Mouse (Mus musculus) heart, adult 11 months (tissue): ENCODE data around the gene Cfap45.
A peak's percentile ranks its signal among the peaks of the same experiment; 100 is the strongest.

ENCODE experiments used
- DNase-seq: peaks from one replicate; pipeline ENCODE4 v3.0.0; 2022

The Cfap45 gene

DNA sequence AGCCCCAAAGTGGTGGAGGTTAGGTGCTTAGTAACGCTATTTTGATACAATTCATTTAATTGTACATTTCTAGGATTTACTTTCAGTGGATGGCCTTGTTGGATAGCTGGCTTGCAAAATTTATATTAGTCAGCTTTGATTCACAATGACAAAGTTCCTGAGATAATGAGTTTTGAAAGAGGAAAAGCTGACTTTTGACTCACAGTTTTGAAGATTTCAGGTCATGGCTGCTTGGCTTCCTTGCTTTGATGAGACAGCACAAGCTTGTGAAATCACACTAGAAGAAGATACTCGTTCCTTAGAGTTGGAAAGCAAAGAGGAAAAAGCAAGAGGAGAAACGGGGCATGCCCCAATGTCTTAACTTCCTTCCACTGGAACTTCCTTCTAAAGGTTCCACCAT is 45.5 kb downstream of the Cfap45 start:
- DNase-seq = no peak

DNA sequence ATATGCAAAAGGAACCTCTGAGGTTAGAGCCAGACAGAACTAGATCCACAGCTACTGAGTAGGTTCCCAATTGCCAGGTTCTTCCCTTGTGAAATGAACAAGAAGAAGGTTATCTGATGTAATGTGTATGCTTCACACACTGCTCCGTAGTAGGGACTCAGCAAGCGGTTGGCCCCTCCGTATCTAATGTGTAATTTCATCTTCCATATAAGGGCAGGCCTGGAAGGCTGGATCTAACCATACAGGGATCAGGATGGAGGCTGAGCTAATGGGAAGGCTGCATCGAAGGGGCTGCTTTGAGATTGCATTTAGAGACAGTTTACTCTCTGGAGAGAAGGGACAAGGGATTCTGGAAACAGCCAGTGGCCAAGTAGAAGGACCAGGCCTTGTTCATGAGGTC is 47.2 kb downstream of the Cfap45 start:
- DNase-seq = no peak

DNA sequence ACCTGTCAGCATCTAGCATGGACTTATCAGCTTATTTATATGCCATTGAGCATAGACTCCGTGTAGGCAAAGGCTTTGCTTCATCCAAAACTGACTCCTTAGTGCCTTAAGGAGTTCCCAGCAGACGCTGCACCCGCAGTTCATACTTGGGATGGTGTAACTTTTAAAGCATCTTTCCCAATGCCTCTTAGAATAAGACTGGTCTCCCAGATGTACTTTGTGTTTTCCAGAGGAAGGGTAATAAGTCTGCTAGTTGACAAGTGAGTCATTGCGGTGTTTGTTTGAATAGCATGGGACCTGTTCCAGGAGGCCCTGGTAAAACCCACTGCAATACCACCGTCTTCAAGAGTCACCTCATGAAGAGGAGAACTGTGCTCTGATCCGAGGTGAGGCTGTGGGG is 59.5 kb downstream of the Cfap45 start:
- no peak for DNase-seq

DNA sequence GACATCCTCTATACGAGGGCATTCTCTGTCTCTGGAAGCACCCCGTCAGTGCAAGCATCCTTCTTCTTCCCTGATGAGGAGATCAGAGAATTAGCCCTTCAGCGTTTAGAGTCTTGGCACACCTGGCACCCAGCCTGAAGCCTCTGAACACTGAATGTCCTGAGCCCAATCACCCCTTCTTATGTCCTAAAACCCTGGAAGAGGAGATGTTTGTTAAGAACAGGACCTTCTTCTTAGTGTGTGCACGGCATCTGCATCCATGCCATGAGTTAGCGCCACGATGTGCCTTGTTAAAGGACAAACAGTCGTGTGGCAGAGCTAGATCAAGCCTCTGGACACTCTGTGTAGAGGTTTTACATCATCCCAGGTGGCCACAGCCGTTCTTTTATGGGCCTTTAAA is 61.8 kb downstream of the Cfap45 start:
- peak; percentile 76 for DNase-seq

DNA sequence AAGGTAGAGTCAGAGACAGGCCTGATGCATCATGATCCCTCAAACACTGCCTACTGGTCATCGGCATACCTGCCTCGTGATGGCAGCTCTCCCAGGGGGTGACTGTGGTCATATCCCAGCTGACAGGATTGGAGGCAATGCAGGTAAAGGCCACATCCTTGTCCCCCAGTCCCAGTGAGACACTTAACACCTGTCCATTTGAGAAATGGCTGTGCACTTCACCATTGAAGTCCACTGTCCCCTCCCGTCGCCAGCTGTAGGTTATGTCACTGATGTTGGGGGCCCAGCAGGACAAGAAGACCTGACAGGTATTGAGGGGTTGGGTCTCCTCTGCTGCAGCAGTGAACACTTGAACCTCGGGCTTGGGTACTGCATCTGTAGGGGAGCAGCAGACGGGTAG is 63.7 kb downstream of the Cfap45 start:
- DNase-seq = peak; percentile 77

DNA sequence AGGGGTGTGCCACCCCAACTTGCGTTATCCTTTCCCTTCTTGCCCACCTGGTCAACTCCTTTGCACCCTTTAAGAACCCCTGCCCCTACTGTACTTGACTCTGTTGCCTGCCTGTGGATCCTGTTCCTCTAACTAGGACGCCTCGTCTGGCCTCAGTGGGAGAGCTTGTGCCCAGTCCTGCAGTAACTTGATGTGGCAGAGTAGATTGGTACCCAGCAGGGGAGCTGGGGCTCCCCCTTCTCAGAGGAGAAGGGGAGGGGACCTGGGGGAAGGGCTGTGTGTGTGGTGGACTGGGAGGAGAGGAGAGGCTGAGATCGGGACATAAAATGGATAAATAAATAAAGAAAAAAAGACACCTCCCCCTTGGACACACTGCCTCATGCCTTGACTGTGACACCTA is 64.4 kb downstream of the Cfap45 start:
- DNase-seq = peak; percentile 68

DNA sequence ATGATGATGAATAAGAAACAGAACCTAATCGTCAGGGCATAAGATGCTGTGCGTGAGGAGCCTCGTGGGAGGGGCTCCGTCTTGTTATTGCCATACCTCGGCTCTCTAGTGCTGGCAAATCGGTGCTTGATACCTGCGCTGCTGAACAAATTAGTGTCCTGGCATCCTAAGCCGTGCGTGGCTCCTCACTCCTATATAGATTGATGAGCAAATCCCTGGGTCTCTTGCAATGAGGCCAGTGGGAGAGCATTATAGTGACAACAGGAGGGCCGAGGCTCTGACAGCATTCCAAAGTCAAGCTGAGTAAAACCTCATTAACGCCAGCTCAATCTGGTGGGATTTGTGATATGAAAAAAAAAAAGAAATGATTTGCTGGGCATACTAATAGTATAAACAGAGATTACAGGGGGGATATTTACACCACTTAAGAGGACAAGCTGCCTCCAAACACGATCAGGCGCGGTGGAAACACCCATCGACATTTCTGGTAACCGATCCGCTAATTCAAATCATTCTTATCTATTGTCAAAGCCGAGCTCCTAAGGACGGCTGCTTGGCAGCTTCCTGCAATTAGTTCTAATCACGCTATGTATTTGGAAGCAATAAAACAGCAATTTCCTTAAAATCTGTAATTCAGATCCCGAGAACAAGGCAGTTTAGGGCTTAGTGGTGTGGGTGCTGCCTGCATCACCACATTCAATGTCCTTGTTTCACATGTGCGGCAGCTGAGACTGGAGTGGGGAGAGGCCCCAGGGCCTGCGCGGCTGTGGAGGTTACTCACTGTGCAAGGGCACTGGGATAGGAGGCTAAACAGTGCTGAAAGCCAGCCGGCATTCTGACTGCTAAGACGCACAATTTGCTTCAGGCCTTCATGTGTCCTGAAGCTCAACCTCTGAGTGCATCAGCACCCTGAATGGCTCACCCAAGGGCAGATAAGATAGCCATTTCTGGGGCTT is 65.3 kb downstream of the Cfap45 start:
- DNase-seq = peak; percentile 60

DNA sequence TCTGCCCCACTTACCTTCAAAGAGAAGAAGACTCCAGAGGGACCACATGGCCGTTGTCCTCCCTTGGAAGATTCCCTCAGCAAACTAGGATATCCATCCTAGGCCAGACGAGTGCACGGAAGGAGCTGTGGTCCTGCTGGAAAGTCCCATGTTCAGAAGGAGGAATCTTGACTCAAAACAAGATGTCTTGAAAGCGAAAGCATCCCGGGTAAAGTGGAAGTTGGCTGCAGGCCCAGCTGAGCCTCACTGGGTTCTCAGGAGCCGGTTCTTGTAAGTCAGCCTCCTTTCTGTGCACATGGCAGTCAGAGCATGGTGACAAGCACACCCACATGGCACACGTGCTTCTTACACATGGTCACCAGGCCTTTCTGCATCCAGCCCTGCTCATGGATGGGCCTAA is 69.8 kb downstream of the Cfap45 start, which contains the start of gene Slamf8:
TSS of gene Slamf8 (minus strand) at position 184 of the 400 bp plus-strand sequence.
- peak; percentile 97 for DNase-seq

DNA sequence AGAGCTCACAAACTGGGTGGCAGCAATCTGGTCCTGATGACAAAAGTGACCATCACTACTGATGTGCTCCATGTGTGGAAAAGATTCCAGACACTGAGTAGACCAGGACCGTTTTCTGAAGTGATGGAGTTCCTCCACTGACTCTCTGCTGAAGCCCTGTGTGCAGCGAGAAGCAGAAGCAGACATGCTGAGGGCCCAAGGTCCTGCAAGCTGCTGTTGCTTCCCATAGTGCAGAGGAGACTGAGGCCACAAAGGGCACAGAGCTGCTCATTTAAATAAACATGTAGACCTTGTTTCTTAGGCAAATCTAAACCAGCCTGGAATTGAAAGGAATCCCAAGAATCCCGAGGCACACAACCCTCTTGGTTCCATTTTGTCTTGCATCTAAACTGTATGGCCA is 72.7 kb downstream of the Cfap45 start:
- peak; percentile 78 for DNase-seq

DNA sequence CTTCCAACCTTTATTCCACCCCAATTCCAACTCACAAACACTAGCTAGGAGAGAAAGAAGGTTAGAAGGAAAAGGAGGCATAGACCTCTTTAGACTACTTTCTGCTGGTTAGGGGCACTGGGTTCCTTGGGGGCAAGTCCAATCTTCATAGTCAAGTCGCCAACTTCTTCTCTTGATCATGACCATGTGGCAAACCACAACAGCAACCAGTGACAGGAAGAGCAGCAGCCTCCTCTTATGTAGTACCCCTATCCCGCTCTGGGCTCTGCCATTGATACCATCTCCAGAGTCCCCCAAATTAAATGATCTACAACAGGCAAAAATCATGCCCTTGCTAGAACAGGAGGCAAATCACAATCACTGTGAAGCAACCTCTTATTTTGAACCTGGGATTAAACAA is 73.4 kb downstream of the Cfap45 start:
- DNase-seq = peak; percentile 71

DNA sequence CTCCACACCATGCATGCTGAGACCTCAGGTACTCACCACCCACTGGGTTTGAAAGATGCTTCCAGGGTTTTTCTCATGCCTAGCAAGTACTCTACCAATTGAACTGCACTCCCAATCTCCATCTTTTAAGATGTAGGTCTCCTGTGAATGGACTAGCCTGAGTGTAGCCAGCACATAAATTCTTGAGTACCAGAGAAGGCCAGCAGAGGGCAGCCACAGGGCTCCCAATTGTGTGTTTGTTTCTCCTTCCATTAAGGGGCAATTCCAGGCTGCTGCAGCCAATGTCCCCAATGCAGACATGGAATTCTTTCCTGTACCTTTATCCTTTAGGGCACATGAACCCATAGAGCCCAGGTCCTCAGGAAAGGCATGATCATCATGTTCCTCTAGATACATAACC is 73.9 kb downstream of the Cfap45 start:
- DNase-seq = peak; percentile 87
